Mouse (Mus musculus) megakaryocyte-erythroid progenitor cell, adult 5 weeks (primary cell): ENCODE data around the gene Adra1d. TPM values are rescaled to one million over a fixed set of nuclear protein-coding genes. Genes with fewer than 3 reads are reported as not detected.

Source experiments
- polyA plus RNA-seq: library from polyadenylated mRNA; stranded (reverse); fragments of >175 nt; gene quantifications from 2 replicates; pipeline ENCODE4 v1.2.3, GENCODE M21; 2012

Adra1d gene
- polyA plus RNA-seq = not detected in 2 replicates

DNA sequence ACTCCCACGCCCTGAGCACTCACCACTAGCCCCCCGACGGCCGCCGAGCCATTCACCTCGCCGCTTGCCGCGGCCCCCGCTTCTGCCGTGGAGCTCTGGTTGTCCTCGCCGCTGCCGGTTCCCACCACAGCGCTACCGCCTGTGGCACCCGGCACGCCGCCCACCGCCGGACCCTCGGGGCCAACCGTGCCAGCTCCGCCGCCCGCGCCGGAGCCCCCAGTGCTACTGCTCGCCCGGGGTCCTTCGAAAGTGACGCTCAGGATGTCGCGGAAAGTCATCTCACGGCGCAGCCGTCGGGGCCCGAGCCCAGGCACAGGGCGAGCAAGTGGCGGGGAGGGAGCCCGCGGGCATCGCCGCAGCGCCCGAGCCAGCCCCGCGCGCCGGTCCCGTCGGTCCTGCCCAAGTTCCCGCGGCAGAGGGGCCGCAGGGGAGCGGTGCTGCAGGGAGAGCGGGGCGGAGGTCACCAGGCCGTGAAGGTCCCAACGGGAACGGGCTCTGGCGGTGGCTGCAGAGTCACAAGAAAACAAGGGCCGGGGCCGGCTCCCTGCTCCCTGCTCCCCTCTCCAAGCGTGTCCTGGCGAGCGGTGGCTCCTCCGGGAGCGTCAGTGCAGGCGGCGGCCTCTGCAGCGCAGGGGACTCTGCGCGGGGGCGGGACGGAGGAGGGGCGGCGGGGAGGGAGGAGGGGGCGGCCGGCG lies at the start of gene Adra1d:
TSS of gene Adra1d (minus strand) at position 393 of the 695 bp plus-strand sequence.

Other genes starting within 250 kb of the Adra1d start
- gene Rnf24, start 209.4 kb downstream of the Adra1d start, polyA plus RNA-seq = 4.3 and 4.4 TPM in 2 replicates
- 34.6 and 37.4 TPM in 2 replicates for gene Smox, start 70.8 kb downstream of the Adra1d start, polyA plus RNA-seq